In genomic region chr13:99058131-99058970, GRCm38 (mm10) we compare ENCODE assay signal across 11 mouse cellular contexts.
DNase-seq lines count a peak whose midpoint lies in the region; ATAC-seq lines count a peak whose summit lies in the region.
"Had no signal": no experiment of that assay in that cellular context is flagged by ENCODE, and none has a peak within 500 bp of the region (broad histone marks: within the 10 kb centered on the region; RNA-seq: fewer than 3 reads in every experiment).

No protein-coding gene starts in this region.

- no peaks in the 10 kb centered on the region for H3K36me3 ChIP-seq in limb, embryonic 13.5 days
- H3K36me3 ChIP-seq in limb, embryonic 10.5 days = no peaks in the 10 kb centered on the region
- H3K36me3 ChIP-seq in embryonic facial prominence, embryonic 15.5 days = no peaks in the 10 kb centered on the region
- H3K36me3 ChIP-seq: forebrain, embryonic 12.5 days; liver, embryonic 15.5 days had no signal

- WGBS in limb, embryonic 13.5 days = 74% methylated on average over 13 of the region's 13 CpGs
- 91% methylated on average over 13 of the region's 13 CpGs for WGBS in limb, embryonic 10.5 days
- 51% methylated on average over 13 of the region's 13 CpGs for WGBS in embryonic facial prominence, embryonic 15.5 days

- no peaks in the 10 kb centered on the region for H3K27me3 ChIP-seq in limb, embryonic 13.5 days
- H3K27me3 ChIP-seq in limb, embryonic 10.5 days (ENCODE audit: low read depth, poor library complexity, severe bottlenecking) = no peaks in the 10 kb centered on the region
- H3K27me3 ChIP-seq in embryonic facial prominence, embryonic 15.5 days = no peaks in the 10 kb centered on the region
- H3K27me3 ChIP-seq: liver, embryonic 15.5 days had no signal

- no peak overlapping the region for H3K9ac ChIP-seq in limb, embryonic 13.5 days
- no peak overlapping the region for H3K9ac ChIP-seq in embryonic facial prominence, embryonic 15.5 days
- H3K9ac ChIP-seq: forebrain, embryonic 12.5 days; liver, embryonic 15.5 days had no signal

- peak; percentile 41 for ATAC-seq in limb, embryonic 13.5 days (ENCODE audit: low FRiP score, low read depth)
- ATAC-seq in embryonic facial prominence, embryonic 15.5 days (ENCODE audit: insufficient number of reproducible peaks, low FRiP score, low TSS enrichment, low read depth) = peak; percentile 75

- intact Hi-C loops in heart, postnatal 36 days (cut with DNase I) = loop anchor here (5.0 kb wide), 2 partner anchors 64 to 114 kb away; no protein-coding TSS in a partner anchor

- no peak overlapping the region for H3K27ac ChIP-seq in limb, embryonic 13.5 days
- H3K27ac ChIP-seq in limb, embryonic 10.5 days = no peak overlapping the region
- no peak overlapping the region; the same call in 1 of the 2 replicates for H3K27ac ChIP-seq in embryonic facial prominence, embryonic 15.5 days (replicated peaks)
- H3K27ac ChIP-seq: forebrain, embryonic 12.5 days; liver, embryonic 15.5 days had no signal

- no peak for DNase-seq in limb, embryonic 10.5 days (ENCODE audit: low spot score)
- DNase-seq in heart, postnatal 36 days = peak; percentile 55 to 77
- peak; percentile 71 for DNase-seq in skeletal muscle tissue, adult 2 months (ENCODE audit: low read depth, low spot score)
- DNase-seq in ovary, postnatal 14 days (ENCODE audit: low spot score) = no peak
- no peak for DNase-seq in kidney, adult 11 months
- DNase-seq in retina, postnatal 1 day = no peak
- DNase-seq: right cerebral cortex, postnatal 4 days had no signal

- no peaks in the 10 kb centered on the region for H3K9me3 ChIP-seq in limb, embryonic 13.5 days
- no peaks in the 10 kb centered on the region for H3K9me3 ChIP-seq in limb, embryonic 10.5 days (replicated peaks)
- H3K9me3 ChIP-seq in embryonic facial prominence, embryonic 15.5 days (replicated peaks) = no peaks in the 10 kb centered on the region
- H3K9me3 ChIP-seq: forebrain, embryonic 12.5 days; liver, embryonic 15.5 days had no signal

- no peak overlapping the region for H3K4me3 ChIP-seq in limb, embryonic 13.5 days
- no peak overlapping the region for H3K4me3 ChIP-seq in limb, embryonic 10.5 days
- H3K4me3 ChIP-seq in embryonic facial prominence, embryonic 15.5 days (replicated peaks) = no peak overlapping the region
- H3K4me3 ChIP-seq: forebrain, embryonic 12.5 days; liver, embryonic 15.5 days had no signal

- peaks cover 31% of the 10 kb centered on the region for H3K4me1 ChIP-seq in limb, embryonic 13.5 days
- H3K4me1 ChIP-seq in limb, embryonic 10.5 days = peaks cover 30% of the 10 kb centered on the region
- H3K4me1 ChIP-seq in embryonic facial prominence, embryonic 15.5 days = peaks cover 12% of the 10 kb centered on the region

- H3K4me2 ChIP-seq in limb, embryonic 13.5 days (replicated peaks) = no peak overlapping the region
- no peak overlapping the region for H3K4me2 ChIP-seq in embryonic facial prominence, embryonic 15.5 days (replicated peaks)
- H3K4me2 ChIP-seq: forebrain, embryonic 12.5 days; liver, embryonic 15.5 days had no signal

Comparison
In these comparisons a context has a peak if more than half of its experiments do, and no peak if none do; other contexts are left out.
1. DNase-seq: peak in heart, postnatal 36 days (2 of 2) and skeletal muscle tissue, adult 2 months (single experiment); none in limb, embryonic 10.5 days (single experiment), ovary, postnatal 14 days (single experiment), kidney, adult 11 months (single experiment) and retina, postnatal 1 day (single experiment).